Mouse (Mus musculus) megakaryocyte, embryonic 14.5 days (primary cell): Measurements from ENCODE around the gene Mbd4.

ENCODE experiments used
- FLI1 ChIP-seq: IDR thresholded peaks from 2 replicates; pipeline ENCODE4 v1.6.1; 2012; ENCODE audit warnings: low read length, inconsistent platforms, mixed read lengths
- GATA1 ChIP-seq: IDR thresholded peaks from 3 replicates; pipeline ENCODE4 v1.6.1; 2012; ENCODE audit warnings: mixed read lengths, low read length, inconsistent platforms, borderline replicate concordance

DNA sequence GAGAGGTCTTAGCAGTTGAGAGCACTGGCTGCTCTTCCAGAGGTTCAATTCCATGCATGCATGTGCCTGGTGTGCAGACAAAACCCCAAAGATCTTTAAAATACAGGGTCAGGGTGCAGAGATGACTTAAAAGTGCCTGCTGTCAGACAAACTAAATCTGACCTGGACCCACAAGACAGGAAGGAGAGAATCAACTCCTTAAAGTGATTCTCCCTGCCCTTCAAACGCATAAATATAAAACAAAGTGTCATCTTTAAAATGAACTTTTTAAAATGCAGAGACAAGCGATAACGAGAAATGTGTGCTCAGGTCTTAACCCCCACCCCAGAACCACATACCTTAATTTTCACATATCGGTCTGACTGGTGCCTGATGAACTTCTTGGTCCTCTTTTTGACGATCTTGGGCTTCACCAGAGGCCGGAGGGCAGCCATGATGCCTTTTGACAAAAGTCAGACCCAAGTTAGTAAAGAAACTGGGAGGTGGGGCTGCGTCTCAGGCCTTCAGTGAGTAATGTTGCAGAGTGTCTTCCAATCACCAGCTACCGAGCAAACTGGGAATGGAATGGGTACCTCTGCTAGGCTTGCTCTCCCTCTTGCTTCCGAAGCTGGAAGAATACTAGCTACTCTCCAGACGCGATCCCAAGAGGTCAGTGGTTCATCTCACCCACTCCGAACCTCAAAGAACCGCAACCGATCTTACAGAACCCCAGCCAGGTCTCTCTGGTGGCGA is 45.5 kb downstream of the Mbd4 start:
- TF ChIP-seq GATA1 (no peak), FLI1 (no peak)
